Mouse (Mus musculus) limb, embryonic 11.5 days (tissue): ENCODE results near the gene Xpr1. TPM values are rescaled to one million over a fixed set of nuclear protein-coding genes. Genes with fewer than 3 reads are reported as not detected.

Experiments
- ATAC-seq: fragments of 200-750 bp; cut with Nextera tagmentation; 2 replicates; pipeline ENCODE4 v1.8.0; 2017; ENCODE audit warnings: low read depth; ENCODE audit not compliant: insufficient number of reproducible peaks, low FRiP score, low TSS enrichment
- DNase-seq: peaks from one replicate; pipeline ENCODE4 v3.0.0-alpha.2; 2015; ENCODE audit warnings: low spot score
- H3K27ac ChIP-seq: fragments of 300-500 bp; sonication (generic); replicated peaks from 2 replicates; pipeline ENCODE4 v1.5.1; 2014; ENCODE audit warnings: low read depth, mild to moderate bottlenecking, low read length
- H3K27me3 ChIP-seq: fragments of 300-500 bp; sonication (generic); 2 replicates; pipeline ENCODE4 v1.6.1; 2014; ENCODE audit warnings: mild to moderate bottlenecking, low read length, mixed read lengths; ENCODE audit not compliant: control insufficient read depth, insufficient read depth
- H3K36me3 ChIP-seq: fragments of 300-500 bp; sonication (generic); 2 replicates; pipeline ENCODE4 v1.6.1; 2014; ENCODE audit warnings: mild to moderate bottlenecking, low read length, moderate library complexity, mixed read lengths; ENCODE audit not compliant: control insufficient read depth, insufficient read depth
- H3K4me1 ChIP-seq: fragments of 300-500 bp; sonication (generic); 2 replicates; pipeline ENCODE4 v1.6.1; 2014; ENCODE audit warnings: low read length, mixed read lengths; ENCODE audit not compliant: control insufficient read depth, insufficient read depth
- H3K4me2 ChIP-seq: fragments of 300-500 bp; sonication (generic); 2 replicates; pipeline ENCODE4 v1.6.1; 2014; ENCODE audit warnings: low read depth, mild to moderate bottlenecking, moderate library complexity; ENCODE audit not compliant: severe bottlenecking
- H3K4me3 ChIP-seq: fragments of 300-500 bp; sonication (generic); 2 replicates; pipeline ENCODE4 v1.5.1; 2014; ENCODE audit warnings: low read depth, low read length
- H3K9ac ChIP-seq: fragments of 300-500 bp; sonication (generic); 2 replicates; pipeline ENCODE4 v1.6.1; 2014; ENCODE audit warnings: mild to moderate bottlenecking, low read length
- H3K9me3 ChIP-seq: fragments of 300-500 bp; sonication (generic); 2 replicates; pipeline ENCODE4 v1.6.1; 2016; ENCODE audit warnings: low read length; ENCODE audit not compliant: control insufficient read depth
- WGBS: fragments of 180-500 bp; shearing (Covaris S2); extraction: QIAGEN DNeasy Blood & Tissue Kit; methylation state at CpG from one replicate; pipeline ENCODE4 v1.1.7; 2014; 5-methylcytosine and 5-hydroxymethylcytosine counted together
- microRNA-seq: library from miRNA; unstranded; fragments of <30 nt; microRNA quantifications from one replicate; pipeline ENCODE4, GENCODE M21; 2016
- polyA plus RNA-seq: library from polyadenylated mRNA; unstranded; fragments of >200 nt; fragmentation: Nextera tagmentation; extraction: Ambion mirVana; gene quantifications from 2 replicates; pipeline ENCODE4 v1.2.1, GENCODE M21; 2014

Gene Xpr1
- polyA plus RNA-seq, 1 experiment from 2014 or later = 7.1 TPM

- DNase-seq (no peak), ATAC-seq (no peak)
- Histone ChIP-seq H3K4me3 (no peak overlapping the region), H3K9me3 (no peaks in the 10 kb centered on the region), H3K27me3 (no peaks in the 10 kb centered on the region), H3K27ac (peak overlapping the region; percentile 80), H3K9ac (no peak overlapping the region), H3K36me3 (no peaks in the 10 kb centered on the region), H3K4me1 (peaks cover 49% of the 10 kb centered on the region), H3K4me2 (no peak overlapping the region)
- 87% methylated on average over 9 of the region's 9 CpGs for WGBS
Measured at GRCm38 (mm10) chr1:155233378-155233777, 183.8 kb downstream of the Xpr1 start.

DNA sequence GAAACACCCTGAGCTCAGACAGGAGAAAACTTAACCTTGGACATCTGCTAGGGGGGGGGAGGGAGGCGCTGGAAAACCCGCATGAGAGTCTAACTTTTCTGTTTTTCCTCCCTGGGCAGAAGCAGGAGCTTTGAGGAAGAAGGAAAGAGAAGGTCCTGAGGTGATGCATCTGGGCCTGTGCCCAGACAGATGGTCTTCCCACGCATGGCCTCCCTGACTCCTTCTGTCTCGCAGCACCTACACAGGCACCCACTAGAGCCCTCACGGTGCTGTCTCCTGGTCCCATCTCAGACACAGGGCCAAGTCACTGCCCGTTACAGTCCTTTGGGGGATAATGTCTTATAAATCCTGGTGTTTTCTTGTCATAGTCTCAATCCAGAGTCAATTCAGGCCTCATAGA is 184.4 kb downstream of the Xpr1 start:
- Histone ChIP-seq H3K4me3 (no peak overlapping the region), H3K4me1 (peaks cover 49% of the 10 kb centered on the region), H3K4me2 (no peak overlapping the region), H3K36me3 (no peaks in the 10 kb centered on the region), H3K27me3 (no peaks in the 10 kb centered on the region), H3K9me3 (no peaks in the 10 kb centered on the region), H3K9ac (0 out of 2 replicates have a peak overlapping the region, but pooled peaks have one; percentile 22), H3K27ac (peak overlapping the region; percentile 52; the same call in 1 of the 2 replicates)
- no peak for ATAC-seq
- WGBS = 86% methylated on average over 6 of the region's 6 CpGs
- DNase-seq = no peak

DNA sequence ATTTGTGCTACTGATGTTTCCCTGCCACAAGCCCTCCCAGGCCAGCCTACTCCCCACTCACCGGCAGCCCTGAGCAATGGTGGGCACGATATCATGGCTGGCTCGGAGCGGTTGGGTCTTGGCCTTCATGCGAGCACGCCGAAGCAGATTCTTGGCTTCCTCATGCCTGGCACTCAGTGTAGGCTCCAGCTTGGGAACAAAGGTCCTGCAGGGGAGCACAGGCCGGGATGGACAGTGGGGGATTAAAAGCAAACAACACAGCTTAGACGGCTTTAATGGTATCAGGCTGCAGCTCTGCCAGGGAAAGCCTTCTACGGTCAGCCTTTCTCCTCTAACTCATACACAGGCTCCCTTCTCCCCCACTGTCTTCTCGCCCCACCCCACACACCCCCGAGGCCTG is 184.8 kb downstream of the Xpr1 start:
- Histone ChIP-seq H3K9ac (0 out of 2 replicates have a peak overlapping the region, but pooled peaks have one; percentile 22), H3K9me3 (no peaks in the 10 kb centered on the region), H3K4me2 (no peak overlapping the region), H3K4me1 (peaks cover 49% of the 10 kb centered on the region), H3K27me3 (no peaks in the 10 kb centered on the region), H3K4me3 (no peak overlapping the region), H3K27ac (no peak overlapping the region; the same call in 1 of the 2 replicates), H3K36me3 (no peaks in the 10 kb centered on the region)
- ATAC-seq (no peak), DNase-seq (no peak)
- 75% methylated on average over 12 of the region's 12 CpGs for WGBS

DNA sequence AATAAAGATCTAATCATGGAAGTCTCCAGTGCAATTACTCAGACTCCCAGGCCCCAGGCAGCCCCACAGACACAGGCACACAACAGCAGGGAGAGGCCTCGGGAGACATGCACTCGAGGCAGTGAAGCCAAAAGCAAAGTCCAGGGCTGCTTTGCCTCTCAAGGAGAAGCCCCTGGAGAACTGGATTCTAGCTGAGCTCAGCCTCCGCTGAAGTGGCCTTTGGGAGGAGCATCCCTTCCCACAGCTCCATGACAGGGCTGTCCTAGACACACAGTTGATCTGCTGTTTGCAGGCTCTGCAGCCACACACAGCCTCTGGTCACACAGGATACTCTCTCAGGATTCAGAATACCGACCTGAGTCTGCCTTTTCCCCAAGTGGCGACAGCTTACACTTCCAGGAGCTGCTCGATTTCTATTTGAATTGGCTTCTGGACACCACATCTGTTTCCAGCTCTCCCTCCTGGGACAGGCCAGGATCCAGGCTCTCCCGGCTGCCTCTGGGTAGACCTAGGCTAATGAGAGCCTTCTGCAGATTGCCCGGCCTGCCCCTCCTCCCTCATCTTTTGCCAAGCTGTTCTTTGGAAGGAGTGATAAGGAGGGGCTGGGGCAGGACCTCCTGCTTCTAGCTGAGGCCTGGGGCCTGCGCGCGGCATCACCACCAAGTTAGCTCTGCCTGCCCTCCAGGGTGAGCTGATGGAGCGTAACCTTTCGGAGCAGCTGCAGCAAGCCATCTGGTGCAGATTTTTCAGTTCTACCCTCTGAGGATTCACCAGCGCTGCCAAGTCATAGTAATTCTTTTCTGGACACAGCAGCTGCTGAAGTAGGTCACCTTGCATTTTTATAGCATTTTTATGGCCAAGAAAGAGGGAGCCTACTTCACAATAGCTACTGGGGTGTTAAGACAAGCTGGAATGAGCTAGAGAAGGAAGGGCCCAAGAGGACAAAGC is 187.5 kb downstream of the Xpr1 start:
- no peak overlapping the region for H3K9ac ChIP-seq
- no peaks in the 10 kb centered on the region for H3K9me3 ChIP-seq
- 13% methylated on average over 14 of the region's 14 CpGs for WGBS
- 0 out of 2 replicates have a peak, but pooled peaks cover 2% of the 10 kb centered on the region for H3K36me3 ChIP-seq
- H3K4me3 ChIP-seq = no peak overlapping the region
- no peaks in the 10 kb centered on the region for H3K27me3 ChIP-seq
- H3K27ac ChIP-seq = peak overlapping the region; percentile 78
- H3K4me2 ChIP-seq = no peak overlapping the region
- ATAC-seq = peak; percentile 62
- peak; percentile 80 for DNase-seq
- peaks cover 38% of the 10 kb centered on the region for H3K4me1 ChIP-seq

Small RNA genes within 50 kb of the gene (microRNA-seq; reads per million reads assigned to microRNA genes)
- gene Gm22569 = not detected

Other genes with a start within 250 kb of the Xpr1 start
- 2.8 and 3.8 TPM in 2 replicates for gene BC034090, start 173.0 kb downstream of the Xpr1 start, polyA plus RNA-seq
- 92.8 and 97.8 TPM in 2 replicates for gene Acbd6, start 140.7 kb upstream of the Xpr1 start, polyA plus RNA-seq